Mouse (Mus musculus) brain, embryonic 14.5 days (tissue): Measurements from ENCODE around the gene Fam173a.

Experiments
- CTCF ChIP-seq: fragments of 200-500 bp; IDR thresholded peaks from 2 replicates; pipeline ENCODE4 v1.5.1; 2012; ENCODE audit warnings: inconsistent platforms, mild to moderate bottlenecking, moderate library complexity, borderline replicate concordance; ENCODE audit not compliant: insufficient read depth, insufficient read length; ENCODE audit errors: extremely low read depth
- POLR2A ChIP-seq: fragments of 200-500 bp; IDR thresholded peaks from 2 replicates; pipeline ENCODE4 v1.6.1; 2012; ENCODE audit warnings: mild to moderate bottlenecking, inconsistent platforms, borderline replicate concordance; ENCODE audit not compliant: poor library complexity, insufficient read depth, insufficient read length, severe bottlenecking; ENCODE audit errors: extremely low read depth

GRCm38 (mm10) chr17:25802825-25803517 lies 10.3 kb upstream of the Fam173a start:
- TF ChIP-seq CTCF: no peak
- no peak for TF ChIP-seq POLR2A
